20 mouse cellular contexts compared by ENCODE assay signal in the genomic region with DNA sequence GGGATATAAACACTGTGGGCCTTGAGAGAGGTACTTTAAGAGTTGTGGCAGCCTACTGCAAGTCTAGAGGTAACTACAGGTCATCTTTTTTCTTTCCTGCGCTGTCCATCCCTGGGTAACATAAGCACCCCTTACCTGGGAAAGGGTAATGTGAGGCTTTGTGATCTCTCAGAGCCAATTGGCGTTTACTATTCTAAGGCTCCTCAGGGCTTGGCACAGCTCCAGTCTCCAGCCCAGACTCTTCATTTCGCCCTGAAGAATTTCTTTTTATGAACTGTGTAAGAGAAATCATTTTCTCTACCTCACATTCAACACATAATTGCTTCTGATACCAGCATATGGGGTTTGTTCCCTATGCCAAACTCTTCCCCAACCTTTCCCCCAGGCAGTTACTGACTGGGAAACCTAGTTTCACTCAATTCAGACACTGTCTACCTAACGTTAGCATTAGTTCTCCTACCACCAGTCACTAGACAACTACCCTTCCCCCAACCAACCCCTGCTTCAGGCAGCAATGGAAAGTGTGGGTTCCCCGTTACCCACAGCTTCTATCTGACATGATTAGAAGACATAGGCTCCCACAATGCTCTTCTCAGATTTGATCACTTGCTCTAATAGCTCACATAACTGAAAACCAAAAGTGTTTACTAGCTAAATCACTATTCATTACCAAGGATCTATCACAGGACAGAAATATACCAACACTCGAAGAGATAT. TPM values are rescaled to one million over a fixed set of nuclear protein-coding genes. Genes with fewer than 3 reads are reported as not detected.
DNase-seq lines count a peak whose midpoint lies in the region; ATAC-seq and TF ChIP-seq lines count a peak whose summit lies in the region.
"Had no signal": no experiment of that assay in that cellular context is flagged by ENCODE, and none has a peak within 500 bp of the region (broad histone marks: within the 10 kb centered on the region; RNA-seq: fewer than 3 reads in every experiment).

No protein-coding gene starts in this region.

- H3K27me3 ChIP-seq in embryonic facial prominence, embryonic 13.5 days = no peaks in the 10 kb centered on the region
- no peaks in the 10 kb centered on the region for H3K27me3 ChIP-seq in embryonic facial prominence, embryonic 10.5 days (replicated peaks; ENCODE audit: low read depth, poor library complexity, severe bottlenecking)
- no peaks in the 10 kb centered on the region for H3K27me3 ChIP-seq in intestine, embryonic 15.5 days (replicated peaks)
- H3K27me3 ChIP-seq in intestine, postnatal 0 days (replicated peaks; ENCODE audit: control insufficient read depth, insufficient read depth, low read length) = no peaks in the 10 kb centered on the region
- H3K27me3 ChIP-seq in heart, postnatal 0 days (ENCODE audit: control insufficient read depth, insufficient read depth, low read length) = no peaks in the 10 kb centered on the region
- H3K27me3 ChIP-seq: hindbrain, embryonic 15.5 days; midbrain, embryonic 12.5 days had no signal

- no peak for ATAC-seq in embryonic facial prominence, embryonic 13.5 days (ENCODE audit: insufficient number of reproducible peaks, insufficient read depth, low FRiP score, low TSS enrichment, low read depth)
- ATAC-seq in intestine, embryonic 15.5 days = no peak
- ATAC-seq in intestine, postnatal 0 days = no peak
- ATAC-seq in heart, postnatal 0 days (ENCODE audit: insufficient read depth, low read depth) = peak; percentile 7; the same call in 1 of the 2 replicates
- ATAC-seq: forebrain, postnatal 0 days; Patski had no signal

- peaks cover 15% of the 10 kb centered on the region for H3K4me1 ChIP-seq in embryonic facial prominence, embryonic 13.5 days
- 0 out of 2 replicates have a peak, but pooled peaks cover 2% of the 10 kb centered on the region for H3K4me1 ChIP-seq in embryonic facial prominence, embryonic 10.5 days
- H3K4me1 ChIP-seq in intestine, embryonic 15.5 days (replicated peaks) = peaks cover 6% of the 10 kb centered on the region; the same call in 1 of the 2 replicates
- no peaks in the 10 kb centered on the region for H3K4me1 ChIP-seq in intestine, postnatal 0 days (replicated peaks; ENCODE audit: control insufficient read depth, insufficient read depth, low read length)
- H3K4me1 ChIP-seq in heart, postnatal 0 days (ENCODE audit: control insufficient read depth, insufficient read depth) = peaks cover 18% of the 10 kb centered on the region

- H3K9ac ChIP-seq in embryonic facial prominence, embryonic 13.5 days = no peak overlapping the region
- H3K9ac ChIP-seq in intestine, embryonic 15.5 days = no peak overlapping the region
- no peak overlapping the region for H3K9ac ChIP-seq in intestine, postnatal 0 days (ENCODE audit: low read depth, low read length)
- no peak overlapping the region for H3K9ac ChIP-seq in heart, postnatal 0 days (replicated peaks; ENCODE audit: low read depth, low read length)
- H3K9ac ChIP-seq: forebrain, postnatal 0 days; hindbrain, embryonic 15.5 days; midbrain, embryonic 12.5 days had no signal

- H3K36me3 ChIP-seq in embryonic facial prominence, embryonic 13.5 days = no peaks in the 10 kb centered on the region
- no peaks in the 10 kb centered on the region for H3K36me3 ChIP-seq in embryonic facial prominence, embryonic 10.5 days (replicated peaks)
- H3K36me3 ChIP-seq in intestine, embryonic 15.5 days = no peaks in the 10 kb centered on the region
- no peaks in the 10 kb centered on the region for H3K36me3 ChIP-seq in intestine, postnatal 0 days (ENCODE audit: control insufficient read depth, insufficient read depth)
- no peaks in the 10 kb centered on the region for H3K36me3 ChIP-seq in heart, postnatal 0 days (replicated peaks; ENCODE audit: control insufficient read depth, insufficient read depth, low read length)
- H3K36me3 ChIP-seq: hindbrain, embryonic 15.5 days; midbrain, embryonic 12.5 days had no signal

- DNase-seq in embryonic facial prominence, embryonic 10.5 days (ENCODE audit: low spot score) = no peak
- peak; percentile 17 for DNase-seq in CD4-positive helper T cell, adult 2 months (ENCODE audit: low read depth, low spot score)
- no peak for DNase-seq in heart, postnatal 0 days (ENCODE audit: low spot score)
- no peak for DNase-seq in thymus, postnatal 36 days
- DNase-seq in layer of hippocampus, postnatal 25 days (ENCODE audit: extremely low spot score in 1 of 2, low spot score in 1 of 2) = no peak
- DNase-seq: cerebellum, adult 9-11 months; embryo, embryonic 11 days; forebrain, postnatal 0 days; gastrocnemius, postnatal 14 days had no signal

- WGBS in embryonic facial prominence, embryonic 13.5 days = 52% methylated on average over 6 of the region's 6 CpGs
- WGBS in embryonic facial prominence, embryonic 10.5 days = 78% methylated on average over 6 of the region's 6 CpGs
- WGBS in intestine, embryonic 15.5 days = 60% methylated on average over 6 of the region's 6 CpGs
- 74% methylated on average over 6 of the region's 6 CpGs for WGBS in intestine, postnatal 0 days
- 47% methylated on average over 6 of the region's 6 CpGs for WGBS in heart, postnatal 0 days

- no peak for TF ChIP-seq CTCF in intestine, postnatal 0 days (IDR thresholded peaks at IDR 0.05; ENCODE audit: low read depth)
- no peak for TF ChIP-seq CTCF in heart, postnatal 0 days (IDR thresholded peaks at IDR 0.05; ENCODE audit: low read depth)

- H3K4me2 ChIP-seq in embryonic facial prominence, embryonic 13.5 days = no peak overlapping the region
- H3K4me2 ChIP-seq in intestine, embryonic 15.5 days (replicated peaks) = no peak overlapping the region
- no peak overlapping the region for H3K4me2 ChIP-seq in intestine, postnatal 0 days (replicated peaks; ENCODE audit: low read depth)
- no peak overlapping the region for H3K4me2 ChIP-seq in heart, postnatal 0 days (ENCODE audit: low read depth, low read length)
- H3K4me2 ChIP-seq: hindbrain, embryonic 15.5 days; liver, embryonic 11.5 days; midbrain, embryonic 12.5 days had no signal

- H3K4me3 ChIP-seq in embryonic facial prominence, embryonic 13.5 days = no peak overlapping the region
- H3K4me3 ChIP-seq in embryonic facial prominence, embryonic 10.5 days = no peak overlapping the region
- no peak overlapping the region for H3K4me3 ChIP-seq in intestine, embryonic 15.5 days (replicated peaks)
- no peak overlapping the region for H3K4me3 ChIP-seq in intestine, postnatal 0 days (ENCODE audit: low read depth, low read length)
- no peak overlapping the region for H3K4me3 ChIP-seq in heart, postnatal 0 days (ENCODE audit: low read depth, low read length)
- H3K4me3 ChIP-seq: erythroblast, embryonic 14.5 days; hindbrain, embryonic 15.5 days; layer of hippocampus, adult 2 months; midbrain, embryonic 12.5 days; myocyte had no signal

- peak overlapping the region; percentile 48; the same call in 1 of the 2 replicates for H3K27ac ChIP-seq in embryonic facial prominence, embryonic 13.5 days
- H3K27ac ChIP-seq in embryonic facial prominence, embryonic 10.5 days (replicated peaks) = no peak overlapping the region
- 0 out of 2 replicates have a peak overlapping the region, but pooled peaks have one; percentile 6 for H3K27ac ChIP-seq in intestine, embryonic 15.5 days
- H3K27ac ChIP-seq in intestine, postnatal 0 days (ENCODE audit: low read depth, low read length) = no peak overlapping the region
- peak overlapping the region; percentile 94 for H3K27ac ChIP-seq in heart, postnatal 0 days (ENCODE audit: low read depth)
- H3K27ac ChIP-seq: hindbrain, embryonic 15.5 days; layer of hippocampus, adult 2 months; macrophage; midbrain, embryonic 12.5 days had no signal

- no peaks in the 10 kb centered on the region for H3K9me3 ChIP-seq in embryonic facial prominence, embryonic 13.5 days
- H3K9me3 ChIP-seq in embryonic facial prominence, embryonic 10.5 days = no peaks in the 10 kb centered on the region
- no peaks in the 10 kb centered on the region for H3K9me3 ChIP-seq in intestine, embryonic 15.5 days
- no peaks in the 10 kb centered on the region for H3K9me3 ChIP-seq in intestine, postnatal 0 days (ENCODE audit: control insufficient read depth)
- no peaks in the 10 kb centered on the region for H3K9me3 ChIP-seq in heart, postnatal 0 days (replicated peaks; ENCODE audit: control insufficient read depth, low read length)
- H3K9me3 ChIP-seq: hindbrain, embryonic 15.5 days; midbrain, embryonic 12.5 days had no signal

- no peak for TF ChIP-seq EP300 in heart, postnatal 0 days (IDR thresholded peaks at IDR 0.05; ENCODE audit: low read depth)

RNA-seq across cellular contexts. Expression of a gene that starts 52.4 kb away (rescaled TPM):
- 74.6 and 77.7 TPM in 2 replicates for polyA plus RNA-seq in embryonic facial prominence, embryonic 13.5 days (2015; fragmentation: Nextera tagmentation; extraction: Ambion mirVana)
- 77.6 and 79.5 TPM in 2 replicates for polyA plus RNA-seq in embryonic facial prominence, embryonic 10.5 days (2016; fragmentation: Nextera tagmentation; extraction: Ambion mirVana)
- 64.8 and 71.5 TPM in 2 replicates for polyA plus RNA-seq in intestine, embryonic 15.5 days (2015; fragmentation: Nextera tagmentation; extraction: Ambion mirVana)
- 49.4 and 49.7 TPM in 2 replicates for polyA plus RNA-seq in intestine, postnatal 0 days (2015; fragmentation: Nextera tagmentation; extraction: Ambion mirVana)
- total RNA-seq in heart, postnatal 0 days (2014; rRNA removed; ENCODE audit: low replicate concordance) = 46.3 and 63.6 TPM in 2 replicates
- 55.0 and 55.7 TPM in 2 replicates for polyA plus RNA-seq in heart, postnatal 0 days (2015; fragmentation: Nextera tagmentation; extraction: Ambion mirVana)
- 10 to 100 TPM; 92.0 to 97.1 TPM for total RNA-seq in layer of hippocampus, postnatal 25 days (2021)

Comparison
In these comparisons a context has a peak if more than half of its experiments do, and no peak if none do; other contexts are left out.
1. H3K27ac ChIP-seq: peak in embryonic facial prominence, embryonic 13.5 days (single experiment), intestine, embryonic 15.5 days (single experiment) and heart, postnatal 0 days (single experiment); none in embryonic facial prominence, embryonic 10.5 days (single experiment) and intestine, postnatal 0 days (single experiment).